Mouse (Mus musculus) thymus, postnatal 36 days (tissue): ENCODE measurements around the gene Atp2b2.

Source experiments
- DNase-seq, 2 experiments: peaks; one replicate each; pipeline ENCODE4 v3.0.0; 2022; ENCODE audit warnings: mixed read lengths in 2 of 2

Atp2b2 gene

DNA sequence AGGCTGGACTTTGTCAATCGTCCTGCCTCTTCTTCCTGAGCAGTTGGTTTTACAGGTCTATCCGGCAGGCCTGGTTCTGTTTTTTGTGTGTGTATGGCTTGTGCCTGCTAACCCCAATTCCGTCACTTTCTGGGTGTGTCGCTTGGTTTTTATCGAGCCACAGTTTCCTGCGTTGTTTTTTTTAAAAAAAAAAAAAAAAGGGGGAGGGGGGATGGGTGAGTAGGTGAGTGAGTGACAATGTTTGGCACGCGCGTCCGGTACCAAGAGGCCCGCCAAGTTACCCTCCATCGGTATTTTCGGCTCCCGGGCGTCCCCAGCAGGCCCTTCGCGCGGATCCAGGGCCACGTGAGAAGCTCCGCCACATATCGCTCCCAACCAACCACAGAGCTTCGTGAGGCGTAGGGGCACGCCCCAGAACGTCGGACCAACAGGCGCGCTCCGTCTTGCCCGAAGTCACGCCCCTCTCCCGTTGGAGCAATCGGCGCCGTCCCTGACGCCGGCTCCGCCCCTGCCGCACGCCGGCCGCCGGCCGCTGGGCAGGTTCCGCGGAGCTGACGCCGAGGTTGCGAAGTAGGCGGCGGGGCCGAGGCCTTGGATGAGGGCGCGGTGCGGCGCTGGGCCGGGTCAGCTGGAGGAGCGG, 345.7 kb downstream of the Atp2b2 start, which contains the start of gene Tatdn2:
Gene Tatdn2 (plus strand): TSS at position 469 of the 640 bp plus-strand sequence.
- peak; percentile 94 to 98 for DNase-seq

DNA sequence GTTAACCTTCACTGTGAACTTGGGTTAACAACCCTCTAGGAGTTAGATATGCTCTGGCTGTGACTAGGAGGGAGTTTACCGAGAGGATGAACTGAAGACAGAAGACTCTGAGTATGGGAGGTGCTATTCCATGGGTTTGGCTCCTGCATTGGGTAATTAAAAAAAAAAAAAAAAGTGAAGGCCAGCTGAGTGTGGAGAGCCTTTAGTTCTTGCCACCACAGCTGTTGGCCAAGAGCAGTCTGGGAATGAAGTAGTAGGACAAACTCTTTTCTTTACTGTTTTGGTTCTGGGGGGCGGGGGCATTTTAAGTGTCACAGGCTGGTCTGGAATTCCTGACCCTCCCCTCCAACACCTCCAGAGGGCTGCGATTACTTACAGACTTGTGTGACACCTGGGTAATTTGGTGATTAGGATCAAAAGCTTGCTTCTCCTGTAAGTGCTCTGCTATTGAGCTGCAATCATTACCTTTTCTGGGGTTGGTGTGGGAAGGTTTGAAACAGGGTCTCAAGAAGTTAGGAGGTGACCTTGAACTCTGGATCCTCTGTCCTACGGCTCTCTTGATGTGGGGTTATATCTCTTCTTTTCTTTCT, 346.6 kb downstream of the Atp2b2 start:
- peak in 1 of 2 experiments; percentile 11 for DNase-seq

DNA sequence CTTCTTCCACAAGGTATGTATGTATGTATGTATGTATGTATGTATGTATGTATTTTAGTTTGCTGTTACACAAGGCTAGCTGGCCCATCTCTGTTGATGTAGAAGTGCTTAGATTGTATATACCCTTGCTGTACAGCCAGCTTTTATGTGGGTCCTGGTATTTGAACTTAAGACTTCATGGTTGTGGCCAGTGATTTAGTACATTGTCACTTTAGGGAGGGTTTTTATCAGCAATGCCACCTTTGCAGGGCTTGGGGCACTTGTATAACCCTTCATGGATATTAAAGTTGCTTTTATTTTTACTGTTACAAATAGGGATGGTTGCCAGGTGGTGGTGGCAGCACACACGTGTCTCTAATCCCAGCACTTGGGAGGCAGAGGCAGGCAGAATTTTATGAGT, 347.2 kb downstream of the Atp2b2 start:
- no peak for DNase-seq
